Mouse (Mus musculus) spleen, postnatal 36 days (tissue): ENCODE results near the gene Gckr.

Source experiments
- DNase-seq, 2 experiments: peaks; one replicate each; pipeline ENCODE4 v3.0.0; 2022; ENCODE audit warnings: low spot score in 2 of 2, mixed read lengths in 1 of 2

The Gckr gene

GRCm38 (mm10) chr5:31297047-31297757 is at the start of gene Gckr:
Gene Gckr, plus strand, starts transcription at chr5:31297443.
- DNase-seq, result no peak

GRCm38 (mm10) chr5:31250716-31251115 is 46.5 kb upstream of the Gckr start:
- DNase-seq, result no peak

GRCm38 (mm10) chr5:31251541-31252101 is 45.6 kb upstream of the Gckr start, which contains the start of gene Krtcap3:
Gene Krtcap3, plus strand, starts transcription at chr5:31251691.
- DNase-seq, result no peak

GRCm38 (mm10) chr5:31252151-31252550 is 45.1 kb upstream of the Gckr start:
- no peak for DNase-seq

- DNase-seq, result no peak
Observed at GRCm38 (mm10) chr5:31252795-31253545, 44.3 kb upstream of the Gckr start.

- no peak for DNase-seq
Observed at GRCm38 (mm10) chr5:31253806-31254205, 43.4 kb upstream of the Gckr start.

GRCm38 (mm10) chr5:31254452-31254851 is 42.8 kb upstream of the Gckr start:
- no peak for DNase-seq

- no peak for DNase-seq
Observed at GRCm38 (mm10) chr5:31254901-31255300, 42.3 kb upstream of the Gckr start.

GRCm38 (mm10) chr5:31255381-31255780 is 41.9 kb upstream of the Gckr start:
- DNase-seq, result no peak

- no peak for DNase-seq
Observed at GRCm38 (mm10) chr5:31255971-31256370, 41.3 kb upstream of the Gckr start.

GRCm38 (mm10) chr5:31257616-31258015 is 39.6 kb upstream of the Gckr start:
- no peak for DNase-seq

- DNase-seq, result no peak
Observed at GRCm38 (mm10) chr5:31266101-31266500, 31.1 kb upstream of the Gckr start.

GRCm38 (mm10) chr5:31267686-31268085 is 29.6 kb upstream of the Gckr start:
- no peak for DNase-seq

GRCm38 (mm10) chr5:31273018-31273417 is 24.2 kb upstream of the Gckr start:
- no peak for DNase-seq

- DNase-seq, result peak; percentile 37 to 45
Observed at GRCm38 (mm10) chr5:31279245-31279988, 17.8 kb upstream of the Gckr start.

GRCm38 (mm10) chr5:31288225-31288624 is 9.0 kb upstream of the Gckr start:
- DNase-seq, result peak; percentile 15 to 41

GRCm38 (mm10) chr5:31288655-31289054 is 8.6 kb upstream of the Gckr start:
- no peak for DNase-seq

GRCm38 (mm10) chr5:31289626-31290230 is 7.5 kb upstream of the Gckr start:
- no peak for DNase-seq

GRCm38 (mm10) chr5:31290521-31291360 is 6.5 kb upstream of the Gckr start, which contains the start of gene Ift172:
Gene Ift172, minus strand, starts transcription at chr5:31291116.
- peak; percentile 96 to 97 for DNase-seq

GRCm38 (mm10) chr5:31291361-31291688 is 5.9 kb upstream of the Gckr start:
- no peak for DNase-seq
